Mouse (Mus musculus) cerebellum, adult 2 months (tissue): Measurements from ENCODE around the gene Usp6nl.

Experiments used
- CTCF ChIP-seq: fragments of 200-500 bp; IDR thresholded peaks from 2 replicates; pipeline ENCODE4 v1.5.1; 2011; ENCODE audit warnings: low read depth, mild to moderate bottlenecking, control low read depth, low read length, moderate library complexity, borderline replicate concordance; ENCODE audit not compliant: insufficient read depth
- POLR2A ChIP-seq: fragments of 200-500 bp; IDR thresholded peaks from 2 replicates; pipeline ENCODE4 v1.6.1; 2011; ENCODE audit warnings: low read length, control low read depth, borderline replicate concordance; ENCODE audit not compliant: insufficient read depth

DNA sequence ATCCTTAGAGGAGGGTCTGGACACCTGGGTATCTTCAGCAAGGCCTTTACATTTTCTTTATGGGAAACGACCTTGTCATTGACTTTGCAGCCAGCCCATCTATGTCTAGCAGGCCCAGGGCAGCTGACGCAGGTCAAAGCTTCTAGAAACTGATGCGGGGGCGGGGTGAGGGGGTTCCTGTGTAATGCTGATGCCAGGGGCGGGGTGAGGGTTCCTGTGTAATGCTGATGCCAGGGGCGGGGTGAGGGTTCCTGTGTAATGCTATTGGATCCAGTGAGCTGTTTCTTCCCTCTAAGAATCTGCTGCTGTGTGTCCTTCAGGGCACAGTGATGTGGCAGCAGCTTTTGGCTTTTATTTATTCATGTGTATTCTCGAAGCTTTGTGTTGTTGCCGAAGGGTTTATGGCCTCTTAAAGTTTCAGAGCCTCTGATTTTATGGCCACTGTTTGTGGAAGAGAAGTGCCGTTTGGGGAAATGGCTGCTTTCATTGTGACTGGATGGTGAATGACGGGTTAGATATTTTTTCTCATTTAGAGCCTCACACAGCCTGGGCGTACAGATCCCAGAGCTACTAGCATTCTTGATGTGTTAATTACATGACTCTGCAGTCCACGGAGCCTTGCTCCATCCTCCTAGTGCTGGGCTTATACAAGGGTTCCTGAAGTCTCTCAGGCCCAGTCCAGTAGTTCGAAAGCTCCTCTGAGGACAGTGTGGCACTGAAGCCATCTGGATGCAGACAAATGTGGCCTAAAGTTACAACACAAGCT lies 137.0 kb downstream of the Usp6nl start:
- TF ChIP-seq CTCF = no peak
- TF ChIP-seq POLR2A = no peak
